Mouse (Mus musculus) inflammation-experienced regulatory T-cells (primary cell): ENCODE measurements around the gene Dbil5. TPM values are rescaled to one million over a fixed set of nuclear protein-coding genes. Genes with fewer than 3 reads are reported as not detected.

ENCODE experiments used
- polyA plus RNA-seq, 2 experiments: library from polyadenylated mRNA; unstranded; fragments of 100-300 nt; shearing (Covaris generic); gene quantifications; one replicate each; pipeline ENCODE4 v1.2.1; 2017

Dbil5 gene
- under 1 TPM in 1 of 2 experiments, not detected in 1; 0.75 TPM for polyA plus RNA-seq

GRCm38 (mm10) chr11:76217390-76217800 lies at the start of gene Dbil5, which contains the start of gene Gemin4:
Dbil5 (plus strand) TSS chr11:76217608.
Gemin4 (minus strand) TSS chr11:76217664.

GRCm38 (mm10) chr11:76179495-76180145 lies 37.8 kb upstream of the Dbil5 start, which contains the start of the genes Vps53 and Fam57a:
Vps53 (minus strand) TSS chr11:76179647.
Fam57a (plus strand) TSS chr11:76179671.

GRCm38 (mm10) chr11:76242901-76243810 lies 25.7 kb downstream of the Dbil5 start, which contains the start of the genes Mrm3 and Glod4:
Mrm3 (plus strand) TSS chr11:76243715.
Glod4 (minus strand) TSS chr11:76243725.

Other genes with a start within 250 kb of the Dbil5 start
- 1 to 10 TPM in 1 of 2 experiments, not detected in 1; 4.3 TPM for gene 1700016K19Rik, start 217.7 kb upstream of the Dbil5 start, polyA plus RNA-seq
- 100 to 1,000 TPM in 1 of 2 experiments, 10 to 100 TPM in 1; 33.6 to 119 TPM for gene Rflnb, start 189.8 kb upstream of the Dbil5 start, polyA plus RNA-seq
- 10 to 100 TPM; 45.1 to 47.0 TPM for gene Vps53, start 38.0 kb upstream of the Dbil5 start, polyA plus RNA-seq
- gene Fam57a, start 37.9 kb upstream of the Dbil5 start, polyA plus RNA-seq, result 1 to 10 TPM; 4.7 to 5.2 TPM
- 10 to 100 TPM; 18.6 to 30.7 TPM for gene Gemin4, start 56 bp downstream of the Dbil5 start, polyA plus RNA-seq
- 10 to 100 TPM; 14.1 to 17.6 TPM for gene Mrm3, start 26.1 kb downstream of the Dbil5 start, polyA plus RNA-seq
- gene Glod4, start 26.1 kb downstream of the Dbil5 start, polyA plus RNA-seq, result 10 to 100 TPM; 69.7 to 72.2 TPM
- 1 to 10 TPM in 1 of 2 experiments, under 1 TPM in 1; 0.63 to 2.4 TPM for gene Nxn, start 181.5 kb downstream of the Dbil5 start, polyA plus RNA-seq
- gene Timm22, start 189.3 kb downstream of the Dbil5 start, polyA plus RNA-seq, result 10 to 100 TPM; 36.8 to 39.8 TPM